Mouse (Mus musculus) G1E (cell line): Measurements from ENCODE around the gene Stag1.

Source experiments
- CTCF ChIP-seq: IDR thresholded peaks from 2 replicates; pipeline ENCODE4 v1.5.1; 2012; ENCODE audit warnings: low read depth, low read length, inconsistent platforms, mixed read lengths
- GATA1 ChIP-seq: IDR thresholded peaks from 2 replicates; pipeline ENCODE4 v1.6.1; 2012; ENCODE audit warnings: borderline replicate concordance, low read length, inconsistent platforms, mixed read lengths
- POLR2AphosphoS5 ChIP-seq: IDR thresholded peaks from 2 replicates; pipeline ENCODE4 v1.6.1; 2012; ENCODE audit warnings: low read depth, low read length, inconsistent platforms; ENCODE audit not compliant: insufficient replicate concordance

DNA sequence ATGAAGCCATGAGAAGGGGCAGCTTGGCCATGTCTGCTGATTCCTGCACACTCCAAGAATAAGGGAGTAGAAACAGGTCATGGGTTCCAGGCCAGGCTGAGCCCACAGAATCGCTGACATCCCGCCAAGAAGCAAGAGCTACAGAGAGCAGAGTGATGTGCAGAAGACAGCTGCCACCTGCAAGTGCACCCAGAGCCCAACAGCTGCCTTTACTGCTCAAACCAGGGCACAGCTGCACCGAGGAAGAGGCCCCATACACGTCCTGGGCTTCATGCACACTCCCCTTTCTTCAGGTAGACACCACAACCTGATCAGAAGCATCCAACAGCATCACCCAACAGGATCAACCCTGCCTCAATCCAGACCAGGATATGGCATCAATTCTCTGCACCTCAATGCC is 396.3 kb downstream of the Stag1 start:
- no peak for TF ChIP-seq GATA1
- TF ChIP-seq CTCF: no peak
- TF ChIP-seq POLR2AphosphoS5: no peak
